Mouse (Mus musculus) testis, adult 2 months (tissue): ENCODE results near the gene Prkcz.

Experiments used
- CTCF ChIP-seq: fragments of 200-500 bp; IDR thresholded peaks from 2 replicates; pipeline ENCODE4 v1.5.1; 2012; ENCODE audit warnings: low read depth, mild to moderate bottlenecking, inconsistent platforms, low read length, moderate library complexity; ENCODE audit not compliant: control insufficient read depth, insufficient read depth, insufficient replicate concordance
- POLR2A ChIP-seq: fragments of 200-500 bp; IDR thresholded peaks from 2 replicates; pipeline ENCODE4 v1.6.1; 2012; ENCODE audit warnings: low read depth, mild to moderate bottlenecking, inconsistent platforms, low read length, moderate library complexity; ENCODE audit not compliant: control insufficient read depth

DNA sequence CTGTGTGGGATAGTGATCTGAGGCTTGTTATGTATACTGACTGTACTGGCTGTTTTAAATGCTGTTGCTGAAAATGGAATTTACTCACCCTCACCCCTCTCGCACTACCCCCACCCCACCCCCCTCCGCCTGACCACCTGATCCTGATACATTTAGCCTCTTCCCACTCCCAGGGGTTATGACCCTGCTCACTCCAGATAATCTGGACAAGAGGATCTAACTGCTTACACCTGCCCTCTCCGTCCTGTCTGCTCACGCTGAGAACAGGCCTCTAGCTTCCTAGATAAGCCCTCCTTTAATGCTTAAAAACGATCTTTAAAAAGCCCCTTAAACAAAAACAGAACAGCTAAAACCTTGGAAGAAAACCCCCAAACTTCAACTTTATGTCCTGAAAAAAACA lies 35.4 kb downstream of the Prkcz start:
- TF ChIP-seq POLR2A (no peak), CTCF (no peak)
